Mouse (Mus musculus) urinary bladder, postnatal 25 days (tissue): ENCODE results near the gene Nav3.

Experiments used
- DNase-seq: peaks from one replicate; pipeline ENCODE4 v3.0.0; 2022; ENCODE audit warnings: low spot score

Nav3 gene

DNA sequence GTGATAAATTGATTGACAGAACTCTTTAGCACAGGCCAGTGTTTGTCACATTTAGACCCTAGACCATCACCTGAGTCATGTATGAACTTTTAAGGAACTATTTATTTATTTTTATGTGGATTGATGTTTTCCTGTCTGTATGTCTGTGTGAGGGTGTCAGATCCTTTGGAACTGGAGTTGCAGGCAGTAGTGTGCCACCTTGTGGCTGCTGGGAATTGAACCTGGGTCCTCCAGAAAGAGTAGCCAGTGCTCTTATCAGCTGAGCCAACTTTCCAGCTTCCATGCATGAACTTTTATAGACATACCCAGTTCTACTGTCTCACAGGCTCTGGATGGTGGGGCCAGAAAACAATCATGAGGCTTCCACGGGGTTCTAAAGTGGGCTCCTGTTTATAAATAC is 536.5 kb downstream of the Nav3 start:
- no peak for DNase-seq

DNA sequence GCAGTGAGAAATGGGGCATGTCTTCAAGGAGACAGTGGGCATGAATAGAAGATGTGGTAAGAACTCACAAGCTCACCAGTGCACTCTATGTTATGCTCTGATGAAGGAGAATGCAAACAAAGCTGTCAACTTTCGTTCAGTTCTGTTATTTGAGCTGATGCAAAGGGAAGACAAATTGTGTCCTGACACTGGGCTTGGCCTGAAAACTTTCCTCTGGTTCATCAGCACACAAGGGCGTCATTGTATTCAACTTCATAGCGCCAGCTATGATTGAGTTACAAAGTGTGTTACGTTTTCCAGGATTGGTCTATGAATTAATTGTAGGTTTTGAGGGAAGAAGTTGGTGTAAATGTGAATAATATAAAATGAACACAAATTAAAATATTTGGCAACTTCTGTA is 548.8 kb downstream of the Nav3 start:
- DNase-seq: no peak

DNA sequence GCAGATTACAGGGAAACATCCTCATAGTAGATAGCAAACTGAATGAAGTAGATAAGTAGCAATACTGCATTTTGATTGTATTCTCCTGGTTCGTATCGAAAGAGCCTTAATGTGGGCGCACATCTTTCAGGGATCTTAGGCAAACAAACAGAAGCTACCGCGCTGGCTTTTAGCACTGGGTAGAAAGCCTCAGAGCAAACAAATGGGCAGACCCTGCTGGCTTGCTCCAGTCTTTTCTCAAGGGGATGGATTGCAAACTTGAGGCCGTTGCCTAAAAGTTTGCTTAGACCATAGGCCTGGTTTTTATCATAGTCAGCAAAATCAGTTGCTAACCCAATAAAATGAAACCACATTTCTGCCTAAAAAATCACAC is 549.6 kb downstream of the Nav3 start:
- no peak for DNase-seq

DNA sequence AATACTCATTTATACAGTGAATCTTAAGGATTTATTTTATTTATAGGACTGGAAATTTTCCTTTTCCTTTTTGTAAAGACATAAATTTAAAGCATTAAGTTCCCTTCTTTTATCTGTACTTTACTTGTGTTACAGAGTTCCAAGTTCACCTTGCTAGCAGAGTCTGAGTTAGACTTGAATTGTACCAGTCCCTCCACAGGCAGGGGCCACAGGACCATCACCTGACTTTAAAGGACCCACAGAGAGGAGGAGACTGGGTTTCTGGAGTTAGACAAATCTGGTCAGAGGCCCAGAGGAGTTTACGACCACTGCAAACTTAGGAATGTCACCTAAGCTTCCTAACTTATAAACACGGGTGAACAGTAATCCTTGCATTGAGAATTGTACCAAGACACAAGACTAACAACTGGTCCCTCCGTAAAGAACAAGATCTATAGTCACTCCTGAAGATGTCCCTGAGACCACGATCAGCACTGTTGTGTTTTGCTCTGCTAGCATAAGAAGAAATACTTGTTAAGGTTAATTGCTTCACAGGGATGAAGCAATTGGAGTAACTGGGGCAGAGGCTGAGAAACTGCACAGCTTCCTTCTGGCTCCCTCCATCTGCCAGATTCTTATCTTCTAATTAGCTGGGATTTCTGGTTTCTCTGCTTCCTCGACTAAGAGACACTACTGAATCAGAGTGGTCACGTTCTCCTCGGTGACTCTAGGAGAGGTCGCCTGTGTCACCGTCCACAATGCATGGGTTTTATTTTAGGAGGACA is 550.2 kb downstream of the Nav3 start:
- DNase-seq: no peak

GRCm38 (mm10) chr10:109904841-109905240 is 551.2 kb downstream of the Nav3 start:
- DNase-seq: no peak

- no peak for DNase-seq
These were observed 552.1 kb downstream of the Nav3 start for GRCm38 (mm10) chr10:109903701-109904555.

GRCm38 (mm10) chr10:109903241-109903640 is 552.8 kb downstream of the Nav3 start:
- no peak for DNase-seq

- no peak for DNase-seq
These were observed 566.9 kb downstream of the Nav3 start for GRCm38 (mm10) chr10:109889171-109889475.

DNA sequence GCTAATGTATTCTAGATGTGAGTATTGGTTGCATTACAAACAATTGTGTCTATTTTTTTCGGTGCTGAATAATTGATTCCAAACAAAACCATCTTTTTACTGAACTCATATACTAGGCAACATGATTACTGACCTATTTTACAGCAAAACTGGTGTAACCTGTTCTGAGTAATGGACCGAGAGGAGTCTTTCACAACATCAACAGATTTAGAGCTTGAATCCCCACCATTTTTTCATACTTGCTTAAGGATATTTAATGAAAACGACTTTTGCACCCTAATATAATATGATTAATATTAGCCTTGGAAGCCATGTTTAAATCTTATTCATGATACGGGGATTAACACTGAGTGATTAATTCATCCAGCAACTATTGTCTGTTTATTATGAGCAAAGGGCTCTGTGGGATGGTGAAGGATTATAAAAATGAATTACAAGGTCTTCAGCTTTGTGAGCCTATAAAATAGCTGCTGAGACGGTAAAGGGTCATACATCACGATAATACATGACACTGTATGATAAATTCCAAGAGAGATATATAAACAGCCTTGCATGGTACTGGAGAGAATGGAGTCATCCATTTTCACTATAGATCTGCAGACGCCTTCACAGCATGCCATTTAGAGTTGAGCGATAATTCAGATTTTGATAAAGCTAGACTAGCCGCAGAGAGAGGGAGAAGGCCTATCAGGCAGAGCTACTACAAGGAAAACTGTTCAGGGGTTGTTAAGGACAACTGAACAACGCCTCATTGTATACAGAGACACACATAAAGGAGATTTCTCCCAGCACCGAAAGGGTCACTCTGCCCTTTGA is 567.4 kb downstream of the Nav3 start:
- no peak for DNase-seq

- no peak for DNase-seq
These were observed 568.8 kb downstream of the Nav3 start for GRCm38 (mm10) chr10:109887160-109887559.

DNA sequence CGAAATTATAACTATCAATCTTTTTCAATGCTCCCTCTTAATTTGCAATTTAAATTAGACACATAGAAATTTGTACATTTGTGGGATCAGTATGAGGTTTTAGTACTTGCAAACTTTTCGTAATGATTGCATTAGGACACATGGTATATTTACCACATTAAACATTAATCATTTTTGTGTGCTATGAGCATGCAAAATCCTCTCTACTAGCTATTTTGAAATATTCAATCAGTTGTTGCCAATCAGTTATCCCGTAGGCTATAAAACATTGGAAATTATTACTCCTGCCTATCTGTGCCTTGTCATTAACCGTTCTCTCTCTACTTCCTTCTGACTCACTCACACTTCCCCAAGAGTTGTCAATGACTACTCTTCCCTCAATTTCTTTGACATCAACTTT is 579.9 kb downstream of the Nav3 start:
- no peak for DNase-seq

DNA sequence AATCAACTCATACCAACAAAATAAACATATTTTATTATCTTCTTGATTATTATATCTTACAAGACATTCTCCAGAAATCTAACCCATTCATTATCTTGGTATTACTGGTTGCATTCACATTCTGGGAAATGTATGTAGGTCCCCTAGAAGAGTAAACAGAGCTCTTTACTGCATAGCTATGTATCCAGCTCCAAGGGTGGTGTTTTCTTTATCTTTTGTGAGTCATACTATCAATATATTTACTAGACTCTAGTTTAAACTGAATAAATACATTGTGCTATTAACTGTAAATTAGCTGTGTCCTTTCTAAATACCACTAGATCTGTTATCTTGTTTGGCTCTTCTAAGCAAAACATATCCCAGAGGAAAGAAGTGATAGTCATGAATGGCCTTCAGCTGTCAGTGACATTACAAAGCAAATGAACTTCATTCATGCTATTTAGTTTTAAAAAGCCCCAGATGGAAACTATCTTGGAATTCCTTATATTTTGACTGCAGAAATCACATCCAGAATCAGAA is 580.6 kb downstream of the Nav3 start:
- DNase-seq: no peak

- DNase-seq: no peak
These were observed 581.2 kb downstream of the Nav3 start for GRCm38 (mm10) chr10:109874652-109875311.

- DNase-seq: no peak
These were observed 589.9 kb downstream of the Nav3 start for GRCm38 (mm10) chr10:109866063-109866462.

DNA sequence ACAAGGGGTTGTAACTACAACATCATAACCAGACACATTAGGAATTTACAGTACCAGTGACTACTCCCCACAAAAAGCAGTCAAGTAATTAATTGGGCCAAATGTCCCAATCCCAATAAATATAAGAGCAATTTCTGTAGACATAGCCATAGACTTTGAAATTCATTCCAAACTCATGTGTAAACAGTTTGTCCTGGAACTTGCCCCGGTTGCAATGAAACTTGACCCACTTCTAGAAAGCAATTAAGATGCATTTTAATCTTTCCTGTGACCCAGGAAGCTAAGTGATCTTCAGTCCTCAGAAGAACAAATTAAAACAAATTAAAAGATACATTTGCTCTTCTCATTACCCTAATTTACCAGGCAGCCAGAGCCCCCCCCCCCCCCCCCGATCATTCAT is 590.6 kb downstream of the Nav3 start:
- no peak for DNase-seq

GRCm38 (mm10) chr10:109864708-109865107 is 591.3 kb downstream of the Nav3 start:
- DNase-seq: no peak

- DNase-seq: no peak
These were observed 594.7 kb downstream of the Nav3 start for GRCm38 (mm10) chr10:109861275-109861674.

DNA sequence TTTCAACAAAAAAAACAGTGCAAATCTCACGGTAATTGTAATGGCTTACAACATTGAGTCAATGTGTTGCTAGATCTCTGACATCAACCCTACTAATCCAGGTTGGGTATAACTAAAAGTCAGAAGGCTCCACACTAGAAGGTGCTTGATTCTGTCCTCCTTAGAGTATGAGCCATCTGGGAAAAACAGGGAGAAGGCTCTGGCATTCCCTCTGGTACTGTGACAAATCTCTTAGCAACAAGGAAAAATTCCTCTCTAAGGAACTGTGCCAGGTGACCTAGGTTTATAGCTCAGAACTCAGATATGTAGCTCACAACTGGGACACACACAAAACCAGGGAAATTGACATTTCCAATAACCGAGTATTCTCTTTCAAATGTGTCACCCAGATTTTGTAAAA is 597.4 kb downstream of the Nav3 start:
- no peak for DNase-seq

GRCm38 (mm10) chr10:109852392-109852791 is 603.6 kb downstream of the Nav3 start:
- no peak for DNase-seq

DNA sequence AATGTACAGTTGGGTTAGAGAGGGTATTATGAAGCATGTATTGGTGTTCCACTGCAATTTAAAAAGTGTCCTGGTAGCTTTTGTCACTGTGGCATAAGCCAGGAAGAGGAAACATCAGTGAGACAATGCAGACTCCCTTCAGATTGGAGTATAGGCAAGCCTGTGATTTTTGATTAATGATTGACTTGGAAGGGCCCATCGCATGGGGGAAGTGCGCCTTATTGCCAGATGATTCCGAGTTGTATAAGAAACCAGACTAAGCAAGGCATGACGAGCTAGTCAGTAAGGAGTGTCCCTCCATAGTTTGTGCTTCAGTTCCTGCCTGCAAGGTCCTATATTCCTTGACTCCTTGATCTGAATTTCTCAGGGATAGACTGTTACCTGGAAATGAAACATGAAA is 608.4 kb downstream of the Nav3 start:
- DNase-seq: no peak

DNA sequence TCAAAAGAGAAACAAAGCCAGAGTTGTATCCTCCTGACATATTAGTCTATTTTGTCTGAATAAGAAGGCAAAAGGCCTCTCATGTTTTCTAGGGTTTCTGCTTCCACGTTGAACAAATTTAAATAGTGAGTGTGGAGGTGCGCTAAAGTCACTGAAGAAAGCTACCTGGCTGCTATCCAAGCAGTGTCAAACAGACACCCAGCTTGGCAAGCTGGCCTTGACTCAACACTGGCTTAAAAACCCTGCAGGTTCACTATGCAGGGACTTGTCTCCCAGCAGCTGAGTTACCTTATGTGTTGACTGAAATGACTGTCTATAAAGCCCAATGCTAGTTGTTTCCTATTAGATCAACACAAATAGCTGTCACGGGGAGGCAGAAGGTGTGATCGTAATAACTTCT is 612.3 kb downstream of the Nav3 start:
- DNase-seq: no peak

DNA sequence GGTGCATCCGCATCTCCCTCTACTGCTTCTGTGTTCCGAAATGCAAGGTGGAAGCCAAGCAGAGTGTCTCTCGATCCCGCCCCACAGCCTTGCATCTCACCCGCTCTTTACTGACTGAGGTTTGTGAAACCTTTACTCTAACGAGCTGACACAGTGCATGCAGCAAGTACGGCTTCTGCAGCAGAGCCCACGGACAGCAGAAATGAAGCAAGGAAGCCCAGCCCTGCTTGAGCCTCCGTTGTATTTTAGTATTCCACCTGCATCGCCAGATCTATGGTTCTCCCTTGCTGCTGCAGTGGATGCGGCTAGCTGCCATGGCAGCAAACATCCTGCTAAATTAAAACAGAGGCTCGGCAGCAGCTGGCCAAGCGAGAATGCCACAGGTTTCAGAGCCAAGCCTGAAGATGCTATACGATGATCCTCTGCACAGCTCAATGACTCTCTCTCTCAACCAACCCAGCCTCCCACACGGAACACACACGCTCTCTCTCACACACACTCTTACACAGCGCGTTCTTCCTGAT is 623.2 kb downstream of the Nav3 start:
- DNase-seq: no peak
